Mouse (Mus musculus) hindbrain, embryonic 16.5 days (tissue): ENCODE data around the gene Rnf150. TPM values are rescaled to one million over a fixed set of nuclear protein-coding genes. Genes with fewer than 3 reads are reported as not detected.

Source experiments
- polyA plus RNA-seq: library from polyadenylated mRNA; unstranded; fragments of >200 nt; fragmentation: Nextera tagmentation; extraction: Ambion mirVana; gene quantifications from 2 replicates; pipeline ENCODE4 v1.2.1, GENCODE M21; 2015

Rnf150 gene
- polyA plus RNA-seq, 1 experiment from 2014 or later: 2.1 TPM

Other genes with a start within 250 kb of the Rnf150 start
- 77.4 and 81.2 TPM in 2 replicates for gene Zfp330, start 89.2 kb upstream of the Rnf150 start, polyA plus RNA-seq